Mouse (Mus musculus) embryonic fibroblast, embryonic 13.5 days (primary cell): ENCODE measurements around the gene Gm13697.

Source experiments
- CTCF ChIP-seq: IDR thresholded peaks from 2 replicates; pipeline ENCODE4 v1.5.1; 2011; ENCODE audit warnings: mild to moderate bottlenecking, control low read depth, low read length, moderate library complexity, borderline replicate concordance; ENCODE audit not compliant: insufficient read depth
- POLR2A ChIP-seq: IDR thresholded peaks from 2 replicates; pipeline ENCODE4 v1.6.1; 2011; ENCODE audit warnings: low read depth, mild to moderate bottlenecking, control low read depth, low read length, moderate library complexity

GRCm38 (mm10) chr2:83940931-83941361, 43.6 kb upstream of the Gm13697 start, which contains the start of gene Zswim2:
- TF ChIP-seq POLR2A (no peak), CTCF (no peak)
